Mouse (Mus musculus) liver, embryonic 16.5 days (tissue): ENCODE data around the gene Gm17622. TPM values are rescaled to one million over a fixed set of nuclear protein-coding genes. Genes with fewer than 3 reads are reported as not detected.

ENCODE experiments used
- ATAC-seq: fragments of 200-750 bp; cut with Nextera tagmentation; 2 replicates; pipeline ENCODE4 v1.8.0; 2017; ENCODE audit warnings: low read depth, mild to moderate bottlenecking, moderate number of reproducible peaks, moderate library complexity
- H3K27ac ChIP-seq: fragments of 300-500 bp; sonication (generic); 2 replicates; pipeline ENCODE4 v1.5.1; 2014; ENCODE audit warnings: mild to moderate bottlenecking, low read length
- H3K27me3 ChIP-seq: fragments of 300-500 bp; sonication (generic); 2 replicates; pipeline ENCODE4 v1.6.1; 2014; ENCODE audit warnings: low read depth, low read length, mixed read lengths; ENCODE audit not compliant: control insufficient read depth, insufficient read depth
- H3K36me3 ChIP-seq: fragments of 300-500 bp; sonication (generic); 2 replicates; pipeline ENCODE4 v1.6.1; 2014; ENCODE audit warnings: mild to moderate bottlenecking; ENCODE audit not compliant: control insufficient read depth, insufficient read depth
- H3K4me1 ChIP-seq: fragments of 300-500 bp; sonication (generic); 2 replicates; pipeline ENCODE4 v1.6.1; 2014; ENCODE audit warnings: low read depth, low read length, mixed read lengths; ENCODE audit not compliant: control insufficient read depth
- H3K4me2 ChIP-seq: fragments of 300-500 bp; sonication (generic); 2 replicates; pipeline ENCODE4 v1.6.1; 2014; ENCODE audit warnings: low read depth, low read length, mixed read lengths
- H3K4me3 ChIP-seq: fragments of 300-500 bp; sonication (generic); 2 replicates; pipeline ENCODE4 v1.5.1; 2014; ENCODE audit warnings: low read depth, mild to moderate bottlenecking, low read length
- H3K9ac ChIP-seq: fragments of 300-500 bp; sonication (generic); 2 replicates; pipeline ENCODE4 v1.6.1; 2014; ENCODE audit warnings: low read depth, low read length
- H3K9me3 ChIP-seq: fragments of 300-500 bp; sonication (generic); replicated peaks from 2 replicates; pipeline ENCODE4 v1.6.1; 2016; ENCODE audit warnings: low read length; ENCODE audit not compliant: control insufficient read depth
- WGBS: fragments of 180-500 bp; shearing (Covaris S2); extraction: QIAGEN DNeasy Blood & Tissue Kit; methylation state at CpG from one replicate; pipeline ENCODE4 v1.1.7; 2014; ENCODE audit not compliant: insufficient replicate concordance; 5-methylcytosine and 5-hydroxymethylcytosine counted together
- polyA plus RNA-seq: library from polyadenylated mRNA; unstranded; fragments of >200 nt; fragmentation: Nextera tagmentation; extraction: Ambion mirVana; gene quantifications from 2 replicates; pipeline ENCODE4 v1.2.1, GENCODE M21; 2015

The Gm17622 gene
- polyA plus RNA-seq, 1 experiment from 2014 or later, result not detected

- 85% methylated on average over 9 of the region's 9 CpGs for WGBS
- H3K9me3 ChIP-seq, result no peaks in the 10 kb centered on the region
- no peak overlapping the region for H3K9ac ChIP-seq
Observed at GRCm38 (mm10) chr13:96516249-96516648, 25.7 kb downstream of the Gm17622 start.

GRCm38 (mm10) chr13:96517335-96517734 lies 26.8 kb downstream of the Gm17622 start:
- H3K4me3 ChIP-seq, result no peak overlapping the region
- no peaks in the 10 kb centered on the region for H3K9me3 ChIP-seq
- H3K9ac ChIP-seq, result no peak overlapping the region
- ATAC-seq, result no peak
- H3K4me1 ChIP-seq, result no peaks in the 10 kb centered on the region; the same call in 1 of the 2 replicates
- peaks cover 5% of the 10 kb centered on the region; the same call in 1 of the 2 replicates for H3K36me3 ChIP-seq
- H3K27ac ChIP-seq, result no peak overlapping the region
- no peak overlapping the region for H3K4me2 ChIP-seq
- 76% methylated on average over 2 of the region's 2 CpGs for WGBS
- no peaks in the 10 kb centered on the region for H3K27me3 ChIP-seq

More at GRCm38 (mm10) chr13:96516249-96516648, 25.7 kb downstream of the Gm17622 start:
- Histone ChIP-seq H3K4me1 (peaks cover 6% of the 10 kb centered on the region; the same call in 1 of the 2 replicates), H3K27ac (no peak overlapping the region), H3K4me3 (no peak overlapping the region), H3K36me3 (peaks cover 5% of the 10 kb centered on the region; the same call in 1 of the 2 replicates), H3K4me2 (no peak overlapping the region), H3K27me3 (no peaks in the 10 kb centered on the region)
- ATAC-seq, result no peak

GRCm38 (mm10) chr13:96521294-96521693 lies 30.8 kb downstream of the Gm17622 start:
- H3K9ac ChIP-seq, result no peak overlapping the region
- ATAC-seq, result no peak
- H3K4me2 ChIP-seq, result no peak overlapping the region
- H3K4me1 ChIP-seq, result no peaks in the 10 kb centered on the region; the same call in 1 of the 2 replicates
- WGBS, result 67% methylated on average over 3 of the region's 3 CpGs
- H3K4me3 ChIP-seq, result no peak overlapping the region
- no peaks in the 10 kb centered on the region for H3K9me3 ChIP-seq
- no peaks in the 10 kb centered on the region for H3K27me3 ChIP-seq
- peaks cover 3% of the 10 kb centered on the region; the same call in 1 of the 2 replicates for H3K36me3 ChIP-seq
- no peak overlapping the region for H3K27ac ChIP-seq

- WGBS, result 22% methylated on average over 3 of the region's 3 CpGs
- Histone ChIP-seq H3K4me1 (peaks cover 3% of the 10 kb centered on the region; the same call in 1 of the 2 replicates), H3K9me3 (no peaks in the 10 kb centered on the region), H3K4me3 (no peak overlapping the region), H3K27me3 (no peaks in the 10 kb centered on the region), H3K36me3 (no peaks in the 10 kb centered on the region; the same call in 1 of the 2 replicates), H3K27ac (no peak overlapping the region), H3K4me2 (no peak overlapping the region), H3K9ac (no peak overlapping the region)
- ATAC-seq, result no peak
Observed at GRCm38 (mm10) chr13:96527022-96527421, 36.5 kb downstream of the Gm17622 start.

- ATAC-seq, result no peak
- Histone ChIP-seq H3K36me3 (no peaks in the 10 kb centered on the region; the same call in 1 of the 2 replicates), H3K27ac (no peak overlapping the region), H3K9me3 (no peaks in the 10 kb centered on the region), H3K4me1 (peaks cover 3% of the 10 kb centered on the region; the same call in 1 of the 2 replicates), H3K4me2 (no peak overlapping the region), H3K9ac (no peak overlapping the region), H3K4me3 (no peak overlapping the region), H3K27me3 (no peaks in the 10 kb centered on the region)
- 59% methylated on average over 11 of the region's 11 CpGs for WGBS
Observed at GRCm38 (mm10) chr13:96527856-96528255, 37.3 kb downstream of the Gm17622 start.

GRCm38 (mm10) chr13:96528776-96529175 lies 38.2 kb downstream of the Gm17622 start:
- Histone ChIP-seq H3K27me3 (no peaks in the 10 kb centered on the region), H3K4me1 (peaks cover 3% of the 10 kb centered on the region; the same call in 1 of the 2 replicates), H3K9me3 (no peaks in the 10 kb centered on the region), H3K9ac (no peak overlapping the region), H3K27ac (no peak overlapping the region), H3K36me3 (no peaks in the 10 kb centered on the region; the same call in 1 of the 2 replicates), H3K4me2 (no peak overlapping the region), H3K4me3 (no peak overlapping the region)
- 74% methylated on average over 3 of the region's 3 CpGs for WGBS
- no peak for ATAC-seq

GRCm38 (mm10) chr13:96529542-96529941 lies 39.0 kb downstream of the Gm17622 start:
- H3K4me2 ChIP-seq, result no peak overlapping the region
- no peak overlapping the region for H3K4me3 ChIP-seq
- H3K9me3 ChIP-seq, result no peaks in the 10 kb centered on the region
- no peaks in the 10 kb centered on the region; the same call in 1 of the 2 replicates for H3K36me3 ChIP-seq
- WGBS, result 56% methylated on average over 3 of the region's 3 CpGs
- H3K27ac ChIP-seq, result no peak overlapping the region
- no peak for ATAC-seq
- H3K4me1 ChIP-seq, result peaks cover 3% of the 10 kb centered on the region; the same call in 1 of the 2 replicates
- no peak overlapping the region for H3K9ac ChIP-seq
- no peaks in the 10 kb centered on the region for H3K27me3 ChIP-seq

- Histone ChIP-seq H3K9ac (no peak overlapping the region), H3K36me3 (no peaks in the 10 kb centered on the region; the same call in 1 of the 2 replicates), H3K27ac (no peak overlapping the region), H3K4me2 (no peak overlapping the region), H3K4me3 (no peak overlapping the region), H3K9me3 (no peaks in the 10 kb centered on the region), H3K4me1 (peaks cover 3% of the 10 kb centered on the region; the same call in 1 of the 2 replicates), H3K27me3 (no peaks in the 10 kb centered on the region)
- WGBS, result 83% methylated on average over 9 of the region's 9 CpGs
- no peak for ATAC-seq
Observed at GRCm38 (mm10) chr13:96530064-96530463, 39.5 kb downstream of the Gm17622 start.

- H3K27me3 ChIP-seq, result no peaks in the 10 kb centered on the region
- no peaks in the 10 kb centered on the region; the same call in 1 of the 2 replicates for H3K4me1 ChIP-seq
- no peak overlapping the region for H3K4me3 ChIP-seq
- no peak for ATAC-seq
- H3K4me2 ChIP-seq, result no peak overlapping the region
- no peaks in the 10 kb centered on the region for H3K9me3 ChIP-seq
- no peaks in the 10 kb centered on the region; the same call in 1 of the 2 replicates for H3K36me3 ChIP-seq
- 79% methylated on average over 6 of the region's 6 CpGs for WGBS
- no peak overlapping the region for H3K27ac ChIP-seq
- H3K9ac ChIP-seq, result no peak overlapping the region
Observed at GRCm38 (mm10) chr13:96532176-96532575, 41.6 kb downstream of the Gm17622 start.
